Mouse (Mus musculus) midbrain, embryonic 16.5 days (tissue): Measurements from ENCODE around the gene Pafah1b3. TPM values are rescaled to one million over a fixed set of nuclear protein-coding genes. Genes with fewer than 3 reads are reported as not detected.

Experiments used
- polyA plus RNA-seq: library from polyadenylated mRNA; unstranded; fragments of >200 nt; fragmentation: Nextera tagmentation; extraction: Ambion mirVana; gene quantifications from 2 replicates; pipeline ENCODE4 v1.2.1, GENCODE M21; 2015

Pafah1b3 gene
- polyA plus RNA-seq, 1 experiment from 2014 or later, result 703 TPM

Other genes with a start within 250 kb of the Pafah1b3 start
- 14.2 and 15.5 TPM in 2 replicates for gene Grik5, start 225.6 kb downstream of the Pafah1b3 start, polyA plus RNA-seq
- 33.7 and 34.2 TPM in 2 replicates for gene Zfp574, start 225.4 kb downstream of the Pafah1b3 start, polyA plus RNA-seq
- 42.9 and 56.4 TPM in 2 replicates for gene Pou2f2, start 118.3 kb downstream of the Pafah1b3 start, polyA plus RNA-seq
- 14.1 and 14.6 TPM in 2 replicates for gene Dedd2, start 77.4 kb downstream of the Pafah1b3 start, polyA plus RNA-seq
- 1.7 TPM in 2 replicates for gene Zfp526, start 76.6 kb downstream of the Pafah1b3 start, polyA plus RNA-seq
- 16.2 and 17.8 TPM in 2 replicates for gene Gsk3a, start 60.1 kb downstream of the Pafah1b3 start, polyA plus RNA-seq
- 2.3 and 2.8 TPM in 2 replicates for gene Erf, start 47.2 kb downstream of the Pafah1b3 start, polyA plus RNA-seq
- gene Cic, start 30.3 kb downstream of the Pafah1b3 start, polyA plus RNA-seq, result 33.8 and 38.8 TPM in 2 replicates
- 4.3 and 5.6 TPM in 2 replicates for gene Prr19, start 3.4 kb upstream of the Pafah1b3 start, polyA plus RNA-seq
- 83.8 and 98.0 TPM in 2 replicates for gene Tmem145, start 8.1 kb upstream of the Pafah1b3 start, polyA plus RNA-seq
- gene Megf8, start 19.2 kb upstream of the Pafah1b3 start, polyA plus RNA-seq, result 23.2 and 23.4 TPM in 2 replicates
- not detected in 2 replicates for gene Cnfn, start 71.7 kb upstream of the Pafah1b3 start, polyA plus RNA-seq
- gene Lipe, start 100.7 kb upstream of the Pafah1b3 start, polyA plus RNA-seq, result 9.8 and 12.5 TPM in 2 replicates
- gene Cxcl17, start 114.9 kb upstream of the Pafah1b3 start, polyA plus RNA-seq, result 0.48 and 1.0 TPM in 2 replicates
- 0.42 and 0.87 TPM in 2 replicates for gene Ceacam1, start 179.6 kb upstream of the Pafah1b3 start, polyA plus RNA-seq
- 0.32 TPM in 1 of 2 replicates, not detected in the other for gene Ceacam2, start 241.9 kb upstream of the Pafah1b3 start, polyA plus RNA-seq